ENCODE assay signal across 26 mouse cellular contexts in the genomic region with DNA sequence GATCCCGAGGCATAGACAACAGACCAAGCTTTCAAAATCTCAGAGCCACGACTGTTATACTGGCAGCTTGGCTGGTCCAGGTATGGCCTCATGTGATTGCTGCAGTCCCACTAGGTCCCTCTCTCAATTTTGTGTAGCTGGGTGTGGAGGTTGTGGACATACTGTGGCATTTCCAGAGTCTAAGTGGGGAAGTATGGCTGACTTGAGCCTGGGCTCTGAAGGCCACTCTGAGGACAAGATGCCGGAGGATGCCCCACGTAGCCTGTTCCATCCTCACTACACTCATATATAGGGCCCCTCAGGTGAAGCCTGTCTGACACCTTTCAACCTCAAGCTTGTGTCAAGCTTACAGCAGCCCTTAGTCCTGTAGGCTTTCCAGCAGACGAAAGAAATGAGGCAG.
"Had no signal": no experiment of that assay in that cellular context is flagged by ENCODE, and none has a peak within 500 bp of the region (broad histone marks: within the 10 kb centered on the region; RNA-seq: fewer than 3 reads in every experiment).

No protein-coding gene starts in this region.

- H3K27me3 ChIP-seq: heart, embryonic 13.5 days; heart, embryonic 15.5 days; hindbrain, embryonic 12.5 days; intestine, embryonic 15.5 days; limb, embryonic 12.5 days had no signal

- ATAC-seq: hindbrain, embryonic 16.5 days; inflammation-experienced regulatory T-cells, adult 6 months; intestine, embryonic 15.5 days; intestine, postnatal 0 days had no signal

- H3K9me3 ChIP-seq: heart, embryonic 13.5 days; heart, embryonic 15.5 days; intestine, embryonic 15.5 days; limb, embryonic 10.5 days had no signal

- H3K4me1 ChIP-seq: heart, embryonic 13.5 days; heart, embryonic 15.5 days; hindbrain, embryonic 10.5 days; hindbrain, embryonic 12.5 days; intestine, embryonic 15.5 days; limb, embryonic 10.5 days; limb, embryonic 12.5 days had no signal

- H3K4me2 ChIP-seq: heart, embryonic 13.5 days; heart, embryonic 15.5 days; hindbrain, embryonic 12.5 days; hindbrain, embryonic 14.5 days; intestine, embryonic 15.5 days; limb, embryonic 12.5 days; liver, embryonic 11.5 days had no signal

- H3K9ac ChIP-seq: heart, embryonic 13.5 days; heart, embryonic 15.5 days; hindbrain, embryonic 12.5 days; hindbrain, embryonic 14.5 days; intestine, embryonic 15.5 days; limb, embryonic 12.5 days had no signal

- DNase-seq: gastrocnemius, adult 2 months; gastrocnemius, postnatal 10 days; gastrocnemius, postnatal 25 days; heart, adult 2 months; heart, postnatal 14 days; heart, postnatal 4 days; kidney, adult 18-20 months; kidney, adult 8-10 months; kidney, postnatal 10 days; kidney, postnatal 25 days; kidney, postnatal 4 days; liver had no signal

- H3K27ac ChIP-seq: gastrocnemius, adult 2 months; heart, adult 2 months; heart, embryonic 13.5 days; heart, embryonic 15.5 days; hindbrain, embryonic 10.5 days; hindbrain, embryonic 12.5 days; hindbrain, embryonic 14.5 days; intestine, embryonic 15.5 days; layer of hippocampus, adult 2 months; left cerebral cortex, adult 2 months; limb, embryonic 10.5 days; limb, embryonic 12.5 days had no signal

- H3K36me3 ChIP-seq: heart, embryonic 13.5 days; heart, embryonic 15.5 days; hindbrain, embryonic 10.5 days; hindbrain, embryonic 12.5 days; intestine, embryonic 15.5 days; limb, embryonic 10.5 days; limb, embryonic 12.5 days had no signal

- H3K4me3 ChIP-seq: gastrocnemius, adult 2 months; heart, adult 2 months; heart, embryonic 13.5 days; heart, embryonic 15.5 days; hindbrain, embryonic 10.5 days; hindbrain, embryonic 12.5 days; intestine, embryonic 15.5 days; layer of hippocampus, adult 2 months; left cerebral cortex, adult 2 months; limb, embryonic 10.5 days; limb, embryonic 12.5 days had no signal
